Mouse (Mus musculus): ENCODE measurements around the gene Il3. TPM values are rescaled to one million over a fixed set of nuclear protein-coding genes. Genes with fewer than 3 reads are reported as not detected.
"Not testable (repeated sequence)": the region's sequence is repeated elsewhere in the genome, so short reads cannot be mapped to it uniquely, and the experiment has no call there.

Gene Il3
- not detected for total RNA-seq (2021)
- long read RNA-seq, experiment 1: 0 reads
- long read RNA-seq, experiment 2: 0 reads

- DNase-seq: no peak
- intact Hi-C loops (cut with DNase I): no loop called here
These were observed at the start of gene Il3 for GRCm38 (mm10) chr11:54267177-54267576. TSS of gene Il3 (minus strand) at chr11:54267277.

- intact Hi-C loops (cut with DNase I): no loop called here
- no peak for DNase-seq
These were observed 48.3 kb upstream of the Il3 start for GRCm38 (mm10) chr11:54315336-54315735.

- intact Hi-C loops (cut with DNase I): no loop called here
These were observed 47.7 kb upstream of the Il3 start for GRCm38 (mm10) chr11:54314740-54315139.

GRCm38 (mm10) chr11:54313391-54314360, 46.6 kb upstream of the Il3 start:
- DNase-seq: no peak

More at GRCm38 (mm10) chr11:54314740-54315139, 47.7 kb upstream of the Il3 start:
- DNase-seq: no peak

GRCm38 (mm10) chr11:54312603-54313002, 45.5 kb upstream of the Il3 start:
- no peak for DNase-seq
- intact Hi-C loops (cut with DNase I): no loop called here

More at GRCm38 (mm10) chr11:54313391-54314360, 46.6 kb upstream of the Il3 start:
- intact Hi-C loops (cut with DNase I): no loop called here

- DNase-seq: peak; percentile 25 to 28
- intact Hi-C loops (cut with DNase I): no loop called here
These were observed 44.9 kb upstream of the Il3 start for GRCm38 (mm10) chr11:54312021-54312420.

GRCm38 (mm10) chr11:54310588-54310987, 43.5 kb upstream of the Il3 start:
- no peak for DNase-seq
- intact Hi-C loops (cut with DNase I): no loop called here

- intact Hi-C loops (cut with DNase I): loop anchor here (1.0 to 5.0 kb wide), 3 partner anchors 47 to 228 kb away; no protein-coding TSS in a partner anchor
- DNase-seq: peak; percentile 64 to 70
These were observed 40.2 kb upstream of the Il3 start for GRCm38 (mm10) chr11:54307139-54307816.

- intact Hi-C loops (cut with DNase I): loop anchor here (5.0 kb wide), 1 partner anchor 112 kb away; no protein-coding TSS in a partner anchor
These were observed 38.3 kb upstream of the Il3 start for GRCm38 (mm10) chr11:54305331-54305730.

GRCm38 (mm10) chr11:54304471-54304873, 37.4 kb upstream of the Il3 start:
- no peak for DNase-seq
- intact Hi-C loops (cut with DNase I): no loop called here

More at GRCm38 (mm10) chr11:54305331-54305730, 38.3 kb upstream of the Il3 start:
- DNase-seq: no peak

GRCm38 (mm10) chr11:54303728-54304470, 36.8 kb upstream of the Il3 start, which contains the start of gene Acsl6:
TSS of gene Acsl6 (plus strand) at chr11:54303798.
- intact Hi-C loops (cut with DNase I): no loop called here
- peak in 1 of 2 experiments; percentile 17 for DNase-seq

GRCm38 (mm10) chr11:54303076-54303727, 36.1 kb upstream of the Il3 start:
- intact Hi-C loops (cut with DNase I): no loop called here
- DNase-seq: peak in 1 of 2 experiments; percentile 40

- DNase-seq: no peak
- intact Hi-C loops (cut with DNase I): no loop called here
These were observed 35.5 kb upstream of the Il3 start for GRCm38 (mm10) chr11:54302606-54303005.

- intact Hi-C loops (cut with DNase I): no loop called here
These were observed 34.9 kb upstream of the Il3 start for GRCm38 (mm10) chr11:54301994-54302393.

GRCm38 (mm10) chr11:54298777-54299176, 31.7 kb upstream of the Il3 start:
- DNase-seq: no peak
- intact Hi-C loops (cut with DNase I): no loop called here

More at GRCm38 (mm10) chr11:54301994-54302393, 34.9 kb upstream of the Il3 start:
- DNase-seq: no peak

GRCm38 (mm10) chr11:54297471-54297870, 30.4 kb upstream of the Il3 start:
- intact Hi-C loops (cut with DNase I); DNase-seq: not testable (repeated sequence)

GRCm38 (mm10) chr11:54296734-54297133, 29.7 kb upstream of the Il3 start:
- intact Hi-C loops (cut with DNase I): no loop called here
- no peak for DNase-seq

GRCm38 (mm10) chr11:54295971-54296370, 28.9 kb upstream of the Il3 start:
- no peak for DNase-seq
- intact Hi-C loops (cut with DNase I): no loop called here

- intact Hi-C loops (cut with DNase I): no loop called here
- no peak for DNase-seq
These were observed 27.1 kb upstream of the Il3 start for GRCm38 (mm10) chr11:54293980-54294807.
